Mouse (Mus musculus) stomach, postnatal 0 days (tissue): ENCODE measurements around the gene Atp8b5. TPM values are rescaled to one million over a fixed set of nuclear protein-coding genes. Genes with fewer than 3 reads are reported as not detected.
A peak's percentile ranks its signal among the peaks of the same experiment; 100 is the strongest.

Source experiments
- ATAC-seq: fragments of 200-750 bp; cut with Nextera tagmentation; 2 replicates; pipeline ENCODE4 v1.8.0; 2017; ENCODE audit not compliant: low FRiP score, low TSS enrichment
- DNase-seq: peaks from one replicate; pipeline ENCODE4 v3.0.0-alpha.2; 2016; ENCODE audit warnings: low spot score
- H3K27ac ChIP-seq: fragments of 300-500 bp; sonication (generic); replicated peaks from 2 replicates; pipeline ENCODE4 v1.5.1; 2014; ENCODE audit warnings: mild to moderate bottlenecking, control low read depth
- H3K27me3 ChIP-seq: fragments of 300-500 bp; sonication (generic); 2 replicates; pipeline ENCODE4 v1.6.1; 2014; ENCODE audit warnings: low read length; ENCODE audit not compliant: control insufficient read depth, insufficient read depth
- H3K36me3 ChIP-seq: fragments of 300-500 bp; sonication (generic); 2 replicates; pipeline ENCODE4 v1.6.1; 2014; ENCODE audit warnings: low read length, mixed read lengths; ENCODE audit not compliant: control insufficient read depth, insufficient read depth
- H3K4me1 ChIP-seq: fragments of 300-500 bp; sonication (generic); replicated peaks from 2 replicates; pipeline ENCODE4 v1.6.1; 2014; ENCODE audit warnings: antibody characterized with exemption; ENCODE audit not compliant: control insufficient read depth, insufficient read depth
- H3K4me2 ChIP-seq: fragments of 300-500 bp; sonication (generic); replicated peaks from 2 replicates; pipeline ENCODE4 v1.6.1; 2014; ENCODE audit warnings: low read depth, mild to moderate bottlenecking, control low read depth, moderate library complexity
- H3K4me3 ChIP-seq: fragments of 300-500 bp; sonication (generic); 2 replicates; pipeline ENCODE4 v1.5.1; 2014; ENCODE audit warnings: low read depth, low read length, control low read depth
- H3K9ac ChIP-seq: fragments of 300-500 bp; sonication (generic); 2 replicates; pipeline ENCODE4 v1.6.1; 2014; ENCODE audit warnings: mild to moderate bottlenecking, low read length, control low read depth, mixed read lengths
- H3K9me3 ChIP-seq: fragments of 300-500 bp; sonication (generic); 2 replicates; pipeline ENCODE4 v1.6.1; 2016; ENCODE audit warnings: low read length; ENCODE audit not compliant: control insufficient read depth
- CTCF ChIP-seq: IDR thresholded peaks from 2 replicates; pipeline ENCODE4 v1.5.1; 2016; ENCODE audit warnings: antibody characterized with exemption, low read depth, mild to moderate bottlenecking, moderate library complexity
- EP300 ChIP-seq: optimal IDR thresholded peaks from 2 replicates; pipeline ENCODE3; 2016; ENCODE audit warnings: antibody characterized with exemption
- WGBS: fragments of 180-500 bp; shearing (Covaris S2); extraction: QIAGEN DNeasy Blood & Tissue Kit; methylation state at CpG from one replicate; pipeline ENCODE4 v1.1.7; 2014; 5-methylcytosine and 5-hydroxymethylcytosine counted together
- polyA plus RNA-seq: library from polyadenylated mRNA; unstranded; fragments of >200 nt; fragmentation: Nextera tagmentation; extraction: Ambion mirVana; gene quantifications from 2 replicates; pipeline ENCODE4 v1.2.1, GENCODE M21; 2015

Atp8b5 gene
- polyA plus RNA-seq, result 0.23 and 0.41 TPM in 2 replicates

- no peak within 1 kb of the TSS for H3K9ac ChIP-seq
These were observed at the start of gene Atp8b5 for GRCm38 (mm10) chr4:43266623-43267322. Gene Atp8b5 (plus strand): TSS chr4:43267159.

GRCm38 (mm10) chr4:43217997-43218396 is 49.0 kb upstream of the Atp8b5 start:
- no peak overlapping the region for H3K4me3 ChIP-seq
- H3K27me3 ChIP-seq, result no peaks in the 10 kb centered on the region
- no peaks in the 10 kb centered on the region for H3K36me3 ChIP-seq
- no peaks in the 10 kb centered on the region for H3K9me3 ChIP-seq
- ATAC-seq, result no peak
- TF ChIP-seq EP300 (no peak), CTCF (no peak)
- no peak for DNase-seq
- H3K4me2 ChIP-seq, result no peak overlapping the region
- no peak overlapping the region for H3K9ac ChIP-seq
- H3K27ac ChIP-seq, result no peak overlapping the region
- 83% methylated on average over 1 of the region's 1 CpGs for WGBS
- H3K4me1 ChIP-seq, result no peaks in the 10 kb centered on the region

More at GRCm38 (mm10) chr4:43266623-43267322, at the start of gene Atp8b5:
- peak; percentile 91 for ATAC-seq
- peak; percentile 87 for DNase-seq
- Histone ChIP-seq H3K36me3 (no peaks in the 10 kb centered on the region), H3K27ac (no peak within 1 kb of the TSS), H3K4me2 (peak within 1 kb of the TSS; percentile 53), H3K9me3 (no peaks in the 10 kb centered on the region), H3K4me1 (no peaks in the 10 kb centered on the region), H3K27me3 (no peaks in the 10 kb centered on the region), H3K4me3 (peak within 1 kb of the TSS; percentile 23; the same call in 1 of the 2 replicates)
- TF ChIP-seq CTCF (peak; percentile 80), EP300 (no peak)
- WGBS, result 2% methylated on average over 19 of the region's 19 CpGs

GRCm38 (mm10) chr4:43231821-43232220 is 35.1 kb upstream of the Atp8b5 start:
- H3K9ac ChIP-seq, result no peak overlapping the region
- H3K36me3 ChIP-seq, result no peaks in the 10 kb centered on the region
- DNase-seq (no peak), ATAC-seq (no peak)
- TF ChIP-seq CTCF (no peak), EP300 (no peak)
- H3K4me2 ChIP-seq, result no peak overlapping the region
- H3K4me1 ChIP-seq, result no peaks in the 10 kb centered on the region
- no peaks in the 10 kb centered on the region for H3K9me3 ChIP-seq
- H3K4me3 ChIP-seq, result no peak overlapping the region
- H3K27me3 ChIP-seq, result no peaks in the 10 kb centered on the region
- 92% methylated on average over 3 of the region's 3 CpGs for WGBS
- H3K27ac ChIP-seq, result no peak overlapping the region

- no peak for ATAC-seq
These were observed 34.0 kb upstream of the Atp8b5 start for GRCm38 (mm10) chr4:43232985-43233384.

GRCm38 (mm10) chr4:43233489-43233888 is 33.5 kb upstream of the Atp8b5 start:
- ATAC-seq (no peak), DNase-seq (no peak)
- 83% methylated on average over 6 of the region's 6 CpGs for WGBS
- Histone ChIP-seq H3K36me3 (no peaks in the 10 kb centered on the region), H3K4me2 (no peak overlapping the region), H3K9ac (no peak overlapping the region), H3K4me3 (no peak overlapping the region), H3K9me3 (no peaks in the 10 kb centered on the region), H3K27ac (no peak overlapping the region), H3K4me1 (no peaks in the 10 kb centered on the region), H3K27me3 (no peaks in the 10 kb centered on the region)
- TF ChIP-seq CTCF, result no peak
- TF ChIP-seq EP300, result no peak

More at GRCm38 (mm10) chr4:43232985-43233384, 34.0 kb upstream of the Atp8b5 start:
- Histone ChIP-seq H3K9me3 (no peaks in the 10 kb centered on the region), H3K4me2 (no peak overlapping the region), H3K4me1 (no peaks in the 10 kb centered on the region), H3K9ac (no peak overlapping the region), H3K27ac (no peak overlapping the region), H3K27me3 (no peaks in the 10 kb centered on the region), H3K4me3 (no peak overlapping the region), H3K36me3 (no peaks in the 10 kb centered on the region)
- 86% methylated on average over 1 of the region's 1 CpGs for WGBS
- DNase-seq, result no peak
- no peak for TF ChIP-seq EP300
- TF ChIP-seq CTCF, result no peak

- H3K4me1 ChIP-seq, result no peaks in the 10 kb centered on the region
- 91% methylated on average over 9 of the region's 9 CpGs for WGBS
- no peaks in the 10 kb centered on the region for H3K9me3 ChIP-seq
- H3K27ac ChIP-seq, result no peak overlapping the region
- no peak overlapping the region for H3K4me2 ChIP-seq
- H3K36me3 ChIP-seq, result no peaks in the 10 kb centered on the region
- no peak overlapping the region for H3K9ac ChIP-seq
- DNase-seq (no peak), ATAC-seq (no peak)
- no peaks in the 10 kb centered on the region for H3K27me3 ChIP-seq
- TF ChIP-seq EP300, result no peak
- TF ChIP-seq CTCF, result no peak
- no peak overlapping the region for H3K4me3 ChIP-seq
These were observed 30.1 kb upstream of the Atp8b5 start for GRCm38 (mm10) chr4:43236898-43237297.
